Mouse (Mus musculus): ENCODE results near the gene Pik3cb.

Pik3cb gene

GRCm38 (mm10) chr9:99140063-99140882, at the start of gene Pik3cb:
Gene Pik3cb, minus strand, starts transcription at chr9:99140621.
- peak; percentile 97 for DNase-seq

- peak; percentile 8 for DNase-seq
Observed at GRCm38 (mm10) chr9:99183043-99183670, 42.7 kb upstream of the Pik3cb start.

- DNase-seq, result peak; percentile 3
Observed at GRCm38 (mm10) chr9:99182121-99182520, 41.7 kb upstream of the Pik3cb start.

- DNase-seq, result peak; percentile 25
Observed at GRCm38 (mm10) chr9:99180272-99180671, 39.9 kb upstream of the Pik3cb start.

- no peak for DNase-seq
Observed at GRCm38 (mm10) chr9:99178736-99179135, 38.3 kb upstream of the Pik3cb start.

- DNase-seq, result no peak
Observed at GRCm38 (mm10) chr9:99175774-99176173, 35.4 kb upstream of the Pik3cb start.

- DNase-seq, result no peak
Observed at GRCm38 (mm10) chr9:99172811-99173210, 32.4 kb upstream of the Pik3cb start.

- no peak for DNase-seq
Observed at GRCm38 (mm10) chr9:99171186-99171585, 30.8 kb upstream of the Pik3cb start.

- DNase-seq, result no peak
Observed at GRCm38 (mm10) chr9:99169029-99169428, 28.6 kb upstream of the Pik3cb start.

GRCm38 (mm10) chr9:99166946-99167345, 26.5 kb upstream of the Pik3cb start:
- DNase-seq, result no peak

GRCm38 (mm10) chr9:99165956-99166355, 25.5 kb upstream of the Pik3cb start:
- no peak for DNase-seq

GRCm38 (mm10) chr9:99164664-99165226, 24.3 kb upstream of the Pik3cb start:
- peak; percentile 11 for DNase-seq

GRCm38 (mm10) chr9:99164148-99164503, 23.7 kb upstream of the Pik3cb start:
- no peak for DNase-seq

GRCm38 (mm10) chr9:99163420-99164147, 23.2 kb upstream of the Pik3cb start:
- no peak for DNase-seq

- no peak for DNase-seq
Observed at GRCm38 (mm10) chr9:99162839-99163238, 22.4 kb upstream of the Pik3cb start.

- no peak for DNase-seq
Observed at GRCm38 (mm10) chr9:99160780-99161179, 20.4 kb upstream of the Pik3cb start.

- DNase-seq, result no peak
Observed at GRCm38 (mm10) chr9:99159932-99160331, 19.5 kb upstream of the Pik3cb start.

GRCm38 (mm10) chr9:99158708-99159107, 18.3 kb upstream of the Pik3cb start:
- no peak for DNase-seq

GRCm38 (mm10) chr9:99158203-99158632, 17.8 kb upstream of the Pik3cb start:
- DNase-seq, result peak; percentile 18

- DNase-seq, result peak; percentile 83
Observed at GRCm38 (mm10) chr9:99153655-99154054, 13.2 kb upstream of the Pik3cb start.

- DNase-seq, result peak; percentile 24
Observed at GRCm38 (mm10) chr9:99152699-99153490, 12.5 kb upstream of the Pik3cb start.

Measured in lung, postnatal 10 days (tissue).